Mouse (Mus musculus) Patski (cell line): ENCODE results near the gene Avp. TPM values are rescaled to one million over a fixed set of nuclear protein-coding genes. Genes with fewer than 3 reads are reported as not detected.

Experiments
- ATAC-seq: fragments of 100-300 bp; one replicate; pipeline ENCODE4 v1.8.0; 2021
- CTCF ChIA-PET: fragments of 350-600 bp; sonication (Branson Sonifier 250); formaldehyde crosslinking; loops from one replicate; lab custom pipeline; 2022; ENCODE audit warnings: inconsistent platforms; lab: Charles Lee
- POLR2A ChIA-PET: fragments of 350-600 bp; sonication (Branson Sonifier 250); formaldehyde crosslinking; loops from one replicate; lab custom pipeline; 2022; ENCODE audit warnings: antibody characterized with exemption, inconsistent platforms; lab: Charles Lee
- DNase-seq: peaks from one replicate; pipeline ENCODE4 v3.0.0-alpha.2; 2011; ENCODE audit warnings: low read depth, low spot score
- H3K27me3 ChIP-seq: fragments of 371-371 bp; one replicate; pipeline ENCODE4 v1.5.1; 2021
- CTCF ChIP-seq: fragments of 100-300 bp; IDR thresholded peaks from one replicate; pipeline ENCODE4 v1.5.1; 2021
- in situ Hi-C: fragments of 300-500 bp; cut with MboI; formaldehyde crosslinking; loops from 3 replicates; pipeline ENCODE4 v1.11.1; 2018; ENCODE audit warnings: low pct_unique_long_range_greater_than_20kb, mixed read lengths
- polyA plus RNA-seq: library from polyadenylated mRNA; unstranded; gene quantifications from one replicate; pipeline ENCODE4 v1.2.3, GENCODE M21; 2021

Gene Avp
- polyA plus RNA-seq, 1 experiment from 2014 or later: not detected

DNA sequence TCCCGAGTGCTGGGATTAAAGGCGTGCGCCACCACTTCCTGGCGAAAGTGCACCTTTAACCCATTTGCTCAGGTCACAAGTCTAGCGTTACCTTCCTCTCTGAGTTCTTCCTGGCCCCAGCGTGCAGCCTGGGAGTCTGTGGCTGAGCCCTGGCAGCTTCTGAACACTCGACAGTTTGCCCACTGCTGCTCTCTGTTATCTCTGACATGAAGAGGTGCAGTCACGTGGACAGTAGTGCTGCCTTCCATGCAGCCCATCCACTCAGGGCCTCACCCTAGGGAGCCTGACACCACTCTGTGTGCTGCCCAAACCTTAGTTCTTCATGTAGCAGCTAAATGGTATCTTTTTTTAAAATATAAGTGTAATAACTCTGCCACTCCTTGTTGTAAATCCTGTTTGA, 35.4 kb downstream of the Avp start:
- ChIA-PET POLR2A (no interaction called here), CTCF (interaction anchor here (0.7 to 1.4 kb wide), 2 partner anchors 10 to 13 kb away, joined by 3 read pairs; no protein-coding TSS in a partner anchor)
- in situ Hi-C loops: no loop called here
- no peaks in the 10 kb centered on the region for H3K27me3 ChIP-seq
- DNase-seq: no peak
- ATAC-seq: no peak
- TF ChIP-seq CTCF: no peak

DNA sequence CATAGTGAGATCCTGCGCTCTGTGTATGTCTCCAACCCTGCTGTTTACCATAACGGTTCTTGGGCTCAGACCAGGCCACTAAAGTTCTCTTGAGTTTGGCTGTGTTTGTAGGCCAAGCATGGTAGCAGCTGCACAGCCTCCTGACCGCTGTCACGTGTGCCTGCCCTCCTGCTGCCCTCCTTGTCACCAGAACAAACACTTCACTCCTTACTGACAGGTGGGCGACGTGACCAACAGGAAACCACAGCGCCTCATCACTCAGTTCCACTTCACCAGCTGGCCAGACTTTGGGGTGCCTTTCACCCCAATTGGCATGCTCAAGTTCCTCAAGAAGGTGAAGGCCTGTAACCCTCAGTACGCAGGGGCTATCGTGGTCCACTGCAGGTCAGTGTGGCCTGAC, 42.1 kb downstream of the Avp start:
- POLR2A ChIA-PET: no interaction called here
- no peak for ATAC-seq
- TF ChIP-seq CTCF: no peak
- no peak for DNase-seq
- CTCF ChIA-PET: interaction anchor here (1.0 to 1.3 kb wide), 2 partner anchors 9 to 23 kb away, joined by 3 read pairs; partner anchors contain the start of gene Mrps26
- H3K27me3 ChIP-seq: no peaks in the 10 kb centered on the region
- in situ Hi-C loops: no loop called here

DNA sequence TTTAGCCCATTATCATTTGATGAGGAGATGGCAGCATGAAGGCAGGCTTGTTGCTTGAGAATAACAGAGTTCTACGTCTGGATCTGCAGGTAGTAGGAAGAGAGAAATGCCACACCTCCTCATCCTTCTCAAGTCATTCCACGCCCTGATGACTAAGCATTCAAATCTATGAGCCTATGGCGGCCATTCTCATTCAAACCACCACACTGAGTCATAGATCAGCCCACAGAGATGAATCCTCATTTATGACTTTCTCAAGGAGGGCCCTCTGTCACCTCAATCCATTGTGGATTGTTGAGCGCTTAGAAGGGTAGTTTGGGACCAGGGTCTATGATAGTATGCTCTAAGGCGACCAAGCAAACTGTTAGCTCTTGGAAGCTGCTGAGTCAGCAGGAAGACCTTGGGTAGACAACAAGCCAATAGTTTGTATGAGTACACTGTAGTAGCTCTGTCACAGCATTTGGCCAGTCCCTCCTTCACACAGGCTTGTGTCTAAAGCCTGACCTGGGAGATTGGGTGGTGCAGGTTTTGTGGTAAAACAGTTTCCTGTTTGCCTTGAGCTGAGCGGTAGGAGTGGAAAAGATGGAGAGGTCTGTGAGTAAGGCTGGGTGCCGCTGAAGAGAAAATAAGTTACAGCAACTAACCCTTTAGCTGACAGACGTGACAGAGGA, 43.3 kb downstream of the Avp start:
- DNase-seq (no peak), ATAC-seq (no peak)
- no peaks in the 10 kb centered on the region for H3K27me3 ChIP-seq
- in situ Hi-C loops: no loop called here
- TF ChIP-seq CTCF: no peak
- ChIA-PET POLR2A (no interaction called here), CTCF (interaction anchor here (1.5 to 1.6 kb wide), 2 partner anchors 13 to 114 kb away, joined by 3 to 4 read pairs; no protein-coding TSS in a partner anchor)

DNA sequence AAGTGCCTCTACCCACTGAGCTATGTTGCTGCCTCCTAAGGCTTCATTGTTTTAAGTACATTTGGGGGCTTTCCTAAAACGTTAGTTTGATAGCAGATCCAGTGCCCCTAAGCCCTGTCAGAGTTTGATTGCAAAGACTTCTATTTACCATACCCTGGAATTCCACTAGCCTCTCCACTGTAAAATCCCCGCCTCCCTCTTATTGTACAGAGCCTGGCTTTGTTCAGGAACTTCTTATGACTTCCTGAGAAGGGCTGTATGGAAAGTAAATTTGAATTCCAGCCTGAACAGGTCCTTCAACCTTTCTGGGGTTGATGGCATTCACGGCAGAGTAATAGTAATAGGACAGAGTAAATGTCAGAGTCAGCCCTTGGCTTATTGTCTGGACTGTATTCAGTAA, 45.5 kb downstream of the Avp start:
- CTCF ChIA-PET: no interaction called here
- ATAC-seq (no peak), DNase-seq (no peak)
- POLR2A ChIA-PET: no interaction called here
- no peak for TF ChIP-seq CTCF
- H3K27me3 ChIP-seq: no peaks in the 10 kb centered on the region
- in situ Hi-C loops: no loop called here

DNA sequence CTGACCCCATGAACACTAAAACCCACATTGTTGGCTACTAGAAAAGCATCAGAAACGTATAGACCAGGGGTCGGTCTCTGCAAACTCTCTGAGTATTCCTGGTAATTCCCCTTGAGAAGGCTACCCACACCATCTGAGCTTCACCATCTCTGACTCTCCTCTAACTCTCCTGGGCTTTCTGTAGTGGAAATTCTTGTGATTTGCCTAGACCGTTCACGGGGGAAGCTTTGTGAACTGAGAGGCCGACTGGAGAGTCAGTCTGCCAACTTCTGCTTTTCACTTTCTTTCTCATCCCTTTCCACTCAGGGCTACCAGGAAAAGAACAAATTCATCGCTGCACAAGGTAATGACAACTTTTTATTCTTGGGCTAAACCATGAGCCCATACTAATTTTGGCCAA, 47.3 kb downstream of the Avp start:
- ATAC-seq (no peak), DNase-seq (no peak)
- in situ Hi-C loops: no loop called here
- no peaks in the 10 kb centered on the region for H3K27me3 ChIP-seq
- CTCF ChIA-PET: no interaction called here
- no peak for TF ChIP-seq CTCF
- POLR2A ChIA-PET: interaction anchor here (0.8 kb wide), 1 partner anchor 10 kb away, joined by 5 read pairs; no protein-coding TSS in a partner anchor

DNA sequence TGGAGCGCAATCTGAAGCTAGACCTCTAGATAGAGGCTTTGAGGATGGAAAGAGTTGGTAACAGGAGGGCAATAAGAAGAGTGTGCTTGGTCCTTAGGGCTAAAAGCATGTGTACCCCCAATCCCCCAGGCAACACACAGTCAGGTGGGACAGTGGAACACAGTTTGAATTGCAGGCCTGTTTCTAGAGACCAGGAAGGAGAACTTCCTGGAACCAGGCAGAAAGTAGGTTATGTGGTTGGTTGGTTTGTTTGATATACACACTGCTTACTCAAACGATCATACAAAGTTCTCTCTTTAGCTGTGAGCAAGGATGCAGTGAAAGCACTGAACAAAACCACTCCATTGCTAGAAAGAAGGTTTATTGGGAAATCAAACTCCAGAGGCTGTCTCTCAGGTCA, 50.2 kb downstream of the Avp start:
- ChIA-PET CTCF (interaction anchor here (1.1 kb wide), 1 partner anchor 63 kb away, joined by 3 read pairs; no protein-coding TSS in a partner anchor), POLR2A (no interaction called here)
- in situ Hi-C loops: no loop called here
- DNase-seq: no peak
- TF ChIP-seq CTCF: no peak
- no peaks in the 10 kb centered on the region for H3K27me3 ChIP-seq
- no peak for ATAC-seq

Other genes with a start within 250 kb of the Avp start
- 0.82 TPM for gene Cpxm1, start 185.0 kb downstream of the Avp start, polyA plus RNA-seq
- 0.06 TPM for gene Gm28372, start 177.3 kb downstream of the Avp start, polyA plus RNA-seq
- not detected for gene 1700020A23Rik, start 177.3 kb downstream of the Avp start, polyA plus RNA-seq
- gene Tmem239, start 176.1 kb downstream of the Avp start, polyA plus RNA-seq: not detected
- 67.1 TPM for gene Vps16, start 158.2 kb downstream of the Avp start, polyA plus RNA-seq
- 29.9 TPM for gene Pced1a, start 157.9 kb downstream of the Avp start, polyA plus RNA-seq
- gene Ptpra, start 132.3 kb downstream of the Avp start, polyA plus RNA-seq: 90.4 TPM
- gene Mrps26, start 18.8 kb downstream of the Avp start, polyA plus RNA-seq: 73.1 TPM
- not detected for gene Oxt, start 6.4 kb downstream of the Avp start, polyA plus RNA-seq
- gene Fastkd5, start 47.5 kb upstream of the Avp start, polyA plus RNA-seq: 8.1 TPM
- gene Ubox5, start 47.5 kb upstream of the Avp start, polyA plus RNA-seq: 8.9 TPM
- gene Lzts3, start 60.2 kb upstream of the Avp start, polyA plus RNA-seq: 14.6 TPM
- 138 TPM for gene Ddrgk1, start 82.1 kb upstream of the Avp start, polyA plus RNA-seq
- gene Itpa, start 85.1 kb upstream of the Avp start, polyA plus RNA-seq: 59.1 TPM
- gene Slc4a11, start 115.0 kb upstream of the Avp start, polyA plus RNA-seq: 15.2 TPM